Mouse (Mus musculus): ENCODE measurements around the gene Unc5c. TPM values are rescaled to one million over a fixed set of nuclear protein-coding genes. Genes with fewer than 3 reads are reported as not detected.

Unc5c gene
- total RNA-seq, 2 experiments from 2014 or later = 52.2 to 56.9 TPM

DNA sequence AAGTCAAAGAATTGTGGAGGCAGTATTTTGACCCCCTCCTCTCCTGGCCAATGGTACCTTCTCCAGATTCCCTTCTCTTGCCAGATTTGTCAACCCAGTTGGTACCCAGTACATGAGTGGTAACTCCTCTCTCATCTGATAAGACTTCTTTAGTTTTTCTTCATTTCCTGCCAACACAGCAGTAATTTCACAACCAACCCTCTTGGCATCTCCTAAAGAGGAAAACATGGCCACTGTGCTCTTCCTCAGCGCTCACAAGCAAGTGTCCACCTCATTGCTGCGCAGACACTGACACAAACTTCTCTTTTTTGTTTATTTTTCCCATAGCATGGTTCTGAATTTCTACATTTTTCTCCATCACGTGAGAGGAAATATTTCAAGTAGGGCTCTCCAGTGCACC lies 38.3 kb downstream of the Unc5c start:
- intact Hi-C loops (cut with DNase I) = no loop called here
- no peak for DNase-seq

DNA sequence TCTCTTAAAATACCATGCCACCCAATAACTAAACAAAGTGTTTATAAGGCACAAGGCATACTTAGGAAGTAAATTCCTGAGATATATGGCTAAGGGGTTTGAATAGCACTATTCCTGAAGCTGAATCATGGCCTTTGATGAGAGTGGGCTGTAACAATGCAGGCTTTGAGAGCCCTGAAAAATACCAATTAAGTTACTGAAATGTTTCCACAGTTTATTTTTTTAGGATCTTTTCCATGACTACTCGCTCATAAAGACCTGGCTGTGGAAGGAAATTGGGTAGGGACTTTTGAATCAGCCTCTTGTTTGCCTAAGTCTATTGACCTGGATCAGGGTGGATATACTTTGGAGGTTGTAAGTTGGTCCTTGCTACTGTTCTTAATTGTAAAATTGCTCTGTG lies 44.8 kb downstream of the Unc5c start:
- DNase-seq = no peak
- intact Hi-C loops (cut with DNase I) = no loop called here

DNA sequence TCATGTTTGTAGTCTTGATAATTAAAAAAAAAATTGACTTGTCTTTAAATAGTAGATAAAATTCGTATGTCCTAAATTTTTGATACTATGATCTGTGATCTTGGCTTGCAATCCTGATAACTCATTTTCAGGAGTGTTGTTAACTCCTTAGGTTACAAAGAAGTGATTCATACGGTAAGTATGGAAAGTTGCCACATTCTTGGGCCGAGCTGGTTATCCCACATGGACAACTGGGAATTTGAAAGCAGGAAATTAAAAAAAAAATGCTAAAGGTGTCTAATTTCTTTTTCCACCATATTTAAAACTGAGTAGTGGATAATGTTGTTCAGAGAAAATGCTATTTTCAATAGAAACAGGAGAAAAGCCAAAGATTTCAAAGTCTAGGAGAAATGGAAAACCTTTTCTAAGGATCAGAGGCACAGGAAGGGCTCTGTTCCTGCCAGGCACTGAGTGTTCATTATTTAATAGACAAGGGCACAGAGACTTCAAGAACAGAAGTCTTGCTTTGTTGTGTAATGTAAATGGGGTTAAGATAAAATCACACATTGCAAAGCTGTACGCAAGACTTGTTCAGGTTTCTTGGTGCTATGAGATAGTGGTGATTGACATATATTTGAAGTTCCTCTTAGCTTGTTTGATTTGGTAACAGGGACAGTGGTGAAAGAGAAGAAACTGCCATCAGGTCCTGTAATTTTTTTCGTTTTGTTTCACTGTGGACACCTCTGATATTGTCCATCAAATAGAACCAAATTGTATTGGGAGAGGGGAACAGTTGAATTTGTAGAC lies 46.4 kb downstream of the Unc5c start:
- no peak for DNase-seq
- intact Hi-C loops (cut with DNase I) = no loop called here

DNA sequence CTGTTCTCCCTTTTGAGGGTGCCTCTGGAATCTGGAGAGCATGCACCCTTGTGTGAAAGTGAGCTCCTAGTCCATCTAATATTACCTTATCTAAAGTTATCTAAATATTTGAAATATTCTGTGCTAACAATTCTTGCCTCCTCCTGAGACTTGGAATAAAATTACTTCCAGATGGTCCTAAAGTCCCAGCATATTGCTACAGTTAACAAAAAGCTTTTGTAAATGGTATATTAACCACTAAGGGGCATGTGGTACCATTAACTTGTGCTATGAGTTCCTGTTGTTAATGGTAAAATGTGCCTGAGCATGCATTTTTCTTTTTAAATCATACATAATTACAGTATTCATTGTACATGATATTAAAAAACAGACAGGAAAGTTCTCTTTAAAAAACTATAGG lies 63.7 kb downstream of the Unc5c start:
- intact Hi-C loops (cut with DNase I) = no loop called here
- DNase-seq = no peak

DNA sequence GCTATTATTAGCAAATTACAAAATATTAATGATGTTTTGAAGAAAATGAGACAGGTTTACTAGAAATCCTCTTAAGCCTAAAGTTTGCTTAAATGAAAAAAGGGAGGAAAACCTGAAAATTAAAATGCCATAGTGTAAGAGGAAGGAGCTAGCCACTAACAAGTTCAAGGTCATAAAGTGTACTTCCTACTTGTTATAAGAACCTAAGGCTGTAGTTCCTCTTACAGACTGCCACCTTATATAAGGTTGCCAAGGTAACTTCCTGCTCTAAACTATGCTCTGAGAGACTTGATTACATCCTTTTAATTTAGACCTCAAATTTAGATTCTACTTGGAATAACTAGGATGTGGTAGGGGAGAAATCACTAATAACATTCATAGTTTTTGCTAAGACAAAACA lies 64.6 kb downstream of the Unc5c start:
- no peak for DNase-seq
- intact Hi-C loops (cut with DNase I) = no loop called here

DNA sequence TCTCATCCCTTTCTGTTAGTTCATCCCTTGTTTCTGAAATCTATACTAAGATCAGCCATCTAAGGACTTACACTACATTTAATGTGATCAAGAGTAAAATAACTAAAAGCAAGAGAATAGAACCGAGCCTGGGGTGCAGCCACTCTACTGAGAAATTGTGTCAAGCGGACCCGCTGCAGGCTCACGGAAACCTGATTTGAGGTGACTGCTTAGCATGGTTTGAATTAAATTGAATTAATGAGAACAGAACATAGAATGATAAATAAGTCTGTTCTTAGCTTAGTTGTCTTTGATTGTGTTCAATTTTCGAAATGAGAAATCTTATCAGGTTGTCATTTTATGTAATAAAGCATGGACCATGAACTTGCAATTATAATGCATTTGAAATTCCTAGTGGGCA lies 68.8 kb downstream of the Unc5c start:
- intact Hi-C loops (cut with DNase I) = no loop called here
- no peak for DNase-seq

DNA sequence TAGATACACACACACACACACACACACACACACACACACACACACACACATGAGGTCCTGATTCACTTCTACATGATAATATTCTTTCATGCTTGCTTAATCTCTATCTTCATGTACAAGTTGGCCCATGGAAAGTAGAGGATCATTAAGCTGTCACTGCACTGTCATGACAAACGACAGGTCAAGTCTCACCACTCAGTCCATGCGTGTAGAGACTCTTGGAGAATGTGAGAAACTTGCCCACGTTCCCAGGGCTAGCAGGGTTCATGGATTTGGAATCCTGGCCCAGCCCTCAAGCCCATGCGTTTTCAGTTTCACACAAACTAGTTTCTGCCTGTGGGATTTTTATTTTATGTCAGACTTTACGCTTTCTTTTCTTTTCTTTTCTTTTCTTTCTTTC lies 71.8 kb downstream of the Unc5c start:
- DNase-seq = no peak
- intact Hi-C loops (cut with DNase I) = no loop called here

DNA sequence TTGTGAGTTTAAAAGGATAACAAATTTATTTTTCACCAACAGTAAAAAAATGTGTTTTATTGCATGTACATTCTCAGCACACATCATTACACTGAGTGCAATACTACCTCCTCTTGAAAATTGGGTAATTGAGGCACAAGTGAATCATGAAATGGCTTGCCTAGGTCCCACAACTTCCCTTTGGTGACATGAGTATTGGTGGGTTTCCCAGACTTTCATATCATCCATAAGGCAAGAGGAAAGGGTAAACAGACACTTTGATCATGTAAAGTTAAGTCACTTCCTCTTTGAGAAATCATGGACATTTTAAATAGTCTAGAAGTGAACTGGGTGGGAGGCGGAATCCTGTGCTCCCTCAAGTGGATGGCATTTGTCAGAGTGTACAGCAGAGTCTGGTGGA lies 73.1 kb downstream of the Unc5c start:
- DNase-seq = no peak
- intact Hi-C loops (cut with DNase I) = no loop called here

DNA sequence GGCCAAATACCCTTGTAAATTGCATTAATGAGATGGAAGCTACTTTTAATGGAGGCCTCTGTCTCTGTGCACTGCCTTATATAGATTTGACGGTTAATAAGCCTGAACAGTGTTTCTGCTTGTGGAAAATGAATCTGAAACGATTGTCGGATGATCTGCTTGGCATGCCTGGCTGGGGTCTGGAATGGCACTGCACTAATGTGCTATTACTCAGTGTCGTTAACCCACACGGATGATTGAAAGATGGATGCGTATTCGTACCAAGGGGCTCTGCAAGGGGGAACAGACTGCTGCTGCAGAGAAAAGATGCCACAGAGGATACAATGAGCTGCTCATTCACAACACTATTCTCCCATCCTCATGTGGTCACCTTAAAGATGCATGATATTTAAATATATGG lies 75.7 kb downstream of the Unc5c start:
- DNase-seq = no peak
- intact Hi-C loops (cut with DNase I) = no loop called here

DNA sequence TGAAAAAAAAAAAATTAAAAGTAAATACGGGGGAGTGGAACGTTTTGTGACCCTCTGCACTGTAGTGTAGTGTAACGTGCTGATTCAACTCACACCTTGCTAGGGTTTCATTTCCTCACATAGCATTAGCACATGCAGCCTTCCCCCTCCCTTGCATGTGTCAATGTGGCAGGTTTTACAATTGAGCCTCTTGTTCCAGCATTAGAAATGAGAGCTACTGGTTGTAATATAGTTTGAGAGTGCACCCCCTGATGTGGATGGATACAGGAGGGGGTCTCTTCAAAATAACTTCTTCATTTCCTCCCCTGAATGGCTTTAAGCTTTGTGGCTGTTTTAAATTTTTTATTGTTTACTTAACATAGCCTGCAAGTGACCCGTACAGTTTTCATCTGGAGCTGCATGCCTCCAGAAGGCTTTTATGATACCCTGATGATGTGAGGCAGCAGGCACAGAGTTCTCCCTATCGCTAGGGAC lies 82.4 kb downstream of the Unc5c start:
- intact Hi-C loops (cut with DNase I) = no loop called here
- no peak for DNase-seq

DNA sequence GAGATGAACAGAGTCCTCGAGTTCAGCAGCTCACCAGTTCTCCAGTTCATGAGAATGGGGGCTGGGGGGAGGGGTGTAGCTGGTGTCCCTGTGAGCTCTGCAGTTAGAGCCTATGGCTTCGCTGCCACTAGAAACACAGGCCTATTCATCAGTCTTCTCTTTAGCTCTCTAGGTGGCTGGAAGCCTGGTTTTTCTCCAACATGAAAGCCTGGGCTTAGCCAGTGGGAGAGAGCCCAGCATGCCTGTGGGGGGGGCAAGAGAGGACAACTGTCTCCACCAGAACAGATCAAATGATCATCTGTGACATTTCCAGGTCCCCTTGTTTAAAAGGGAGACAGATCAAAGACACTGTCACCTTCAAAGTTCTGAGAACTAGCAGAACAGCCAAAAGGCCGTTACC lies 84.6 kb downstream of the Unc5c start:
- DNase-seq = peak; percentile 17
- intact Hi-C loops (cut with DNase I) = no loop called here

DNA sequence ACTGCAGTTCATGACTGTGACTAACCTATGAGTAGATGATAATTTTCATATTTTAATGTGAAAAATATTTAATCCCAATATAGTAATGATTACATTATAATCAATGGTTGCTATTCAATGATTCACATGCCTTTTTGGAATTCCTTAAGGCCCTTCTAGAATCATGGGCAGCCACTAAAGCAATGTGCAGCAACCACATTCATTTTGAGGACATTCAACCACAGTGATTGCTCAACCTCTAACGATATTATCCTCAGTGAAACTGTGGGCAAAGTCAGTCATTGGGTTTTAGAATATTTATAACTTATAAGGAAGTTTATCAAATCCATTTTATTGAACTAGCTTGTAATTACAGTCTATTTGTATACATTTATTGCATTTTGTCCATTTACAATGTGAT lies 87.9 kb downstream of the Unc5c start:
- DNase-seq = no peak
- intact Hi-C loops (cut with DNase I) = no loop called here

DNA sequence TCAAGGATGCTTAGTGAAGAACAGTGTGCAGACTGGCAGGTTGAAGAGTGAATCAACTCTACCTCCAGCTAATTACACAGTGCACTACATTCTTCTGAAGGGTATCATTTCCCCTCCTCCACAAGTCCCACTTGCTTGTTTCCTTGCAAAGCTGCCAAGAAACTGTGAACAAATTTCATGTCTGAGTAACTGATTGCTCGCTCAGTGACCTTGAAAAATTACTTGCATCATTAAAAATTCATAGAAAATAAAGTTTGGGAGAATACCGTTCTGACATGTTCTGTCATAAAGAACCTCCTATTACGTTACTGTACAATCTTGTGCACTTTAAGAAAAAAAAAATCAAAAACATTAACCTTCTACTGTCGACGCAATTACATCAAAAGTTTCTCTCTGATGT lies 92.1 kb downstream of the Unc5c start:
- no peak for DNase-seq
- intact Hi-C loops (cut with DNase I) = no loop called here

DNA sequence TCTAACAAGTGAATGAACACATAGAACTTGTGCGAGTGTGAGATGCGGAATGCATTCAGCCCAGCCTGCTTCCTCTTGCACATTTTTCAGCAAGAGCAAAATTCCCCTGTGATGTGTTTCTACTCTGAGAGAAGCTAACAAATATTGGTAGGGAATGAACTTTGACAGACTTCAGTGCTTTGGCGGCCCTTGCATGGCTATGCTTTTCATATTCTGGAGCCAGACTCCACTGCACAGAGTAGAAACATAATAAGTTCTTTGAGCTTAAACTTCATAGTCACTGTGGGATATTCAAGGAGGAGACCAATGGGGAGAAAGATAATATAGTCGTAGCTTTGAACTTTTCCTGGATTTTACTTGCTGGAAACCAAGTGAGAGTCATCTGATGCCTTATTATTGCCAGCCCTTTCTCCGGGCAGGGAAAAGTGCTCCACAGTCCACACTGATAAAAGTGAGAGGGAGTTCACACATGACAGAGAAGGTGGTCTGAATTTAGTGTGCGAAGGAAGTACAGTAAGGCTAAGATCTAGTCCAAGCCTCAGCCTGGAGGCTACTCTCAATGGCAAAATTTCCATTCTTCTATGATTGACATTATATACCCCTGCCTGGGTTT lies 110.2 kb downstream of the Unc5c start:
- DNase-seq = no peak
- intact Hi-C loops (cut with DNase I) = no loop called here

DNA sequence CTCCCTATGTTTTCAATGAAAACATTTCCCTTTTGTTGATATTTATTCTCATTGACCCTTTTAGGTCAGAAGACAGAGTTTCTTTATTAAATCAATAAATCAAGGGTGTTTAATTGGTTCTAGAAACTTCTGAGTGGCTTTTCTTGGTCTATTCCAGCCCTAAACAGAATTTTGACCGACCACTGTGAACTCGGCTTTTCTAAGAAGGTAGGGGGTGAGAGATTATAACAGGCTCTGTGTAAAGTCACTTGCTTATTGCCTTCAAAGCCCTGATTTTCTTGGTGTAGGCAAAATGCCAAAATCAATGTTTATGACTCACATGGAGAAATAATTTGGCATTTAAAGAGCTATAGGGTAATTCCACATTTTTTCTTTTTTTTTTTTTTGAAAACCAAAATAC lies 112.4 kb downstream of the Unc5c start:
- no peak for DNase-seq
- intact Hi-C loops (cut with DNase I) = no loop called here

DNA sequence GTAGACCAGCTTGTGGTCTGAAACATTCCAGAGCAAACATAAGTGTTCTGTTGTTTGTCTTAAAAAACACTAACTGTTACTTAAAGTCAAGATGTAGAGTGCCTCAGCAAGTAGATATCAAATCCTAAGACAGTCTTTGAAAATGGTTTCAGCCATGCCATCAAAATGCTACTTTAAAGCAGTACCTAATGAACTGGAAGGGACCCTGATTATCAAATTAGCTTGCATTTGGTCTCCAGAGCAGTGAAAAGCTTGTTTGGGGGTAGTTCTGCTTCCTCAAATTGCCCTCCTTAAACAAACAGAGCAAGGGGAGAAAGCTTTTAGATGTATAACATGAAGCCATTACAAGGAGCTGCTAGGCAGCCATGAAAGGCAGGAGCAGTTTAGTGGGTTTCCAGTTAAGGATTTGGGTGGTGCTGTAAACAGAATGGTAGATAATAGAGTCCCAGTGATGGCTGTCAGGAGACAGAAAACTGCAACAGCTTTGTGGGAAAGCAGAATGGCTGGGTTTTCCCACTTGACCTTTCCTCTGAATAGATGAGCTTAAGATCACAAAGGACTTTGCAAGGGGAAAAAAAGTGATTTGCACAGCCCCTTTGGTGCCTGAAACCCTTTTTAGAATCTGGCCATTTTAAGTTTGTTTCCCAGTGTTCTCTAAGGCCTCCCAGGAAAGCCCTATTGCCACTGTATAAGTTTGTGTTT lies 116.3 kb downstream of the Unc5c start:
- intact Hi-C loops (cut with DNase I) = no loop called here
- no peak for DNase-seq

DNA sequence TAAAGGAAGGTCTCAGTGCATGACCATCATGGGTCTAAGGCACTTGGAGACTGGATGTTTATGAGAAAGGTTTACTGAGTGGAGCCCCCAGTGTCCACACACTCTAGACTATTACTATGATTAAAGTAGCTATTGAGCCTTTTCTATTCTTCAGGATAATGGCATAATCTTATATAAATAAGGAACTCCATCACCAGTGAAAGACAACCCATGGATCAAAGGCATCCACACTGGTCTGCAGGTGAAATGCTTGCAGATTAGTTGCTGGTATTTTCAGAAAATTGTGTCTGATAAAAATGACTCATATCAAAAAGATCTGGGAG lies 116.8 kb downstream of the Unc5c start:
- no peak for DNase-seq
- intact Hi-C loops (cut with DNase I) = no loop called here

DNA sequence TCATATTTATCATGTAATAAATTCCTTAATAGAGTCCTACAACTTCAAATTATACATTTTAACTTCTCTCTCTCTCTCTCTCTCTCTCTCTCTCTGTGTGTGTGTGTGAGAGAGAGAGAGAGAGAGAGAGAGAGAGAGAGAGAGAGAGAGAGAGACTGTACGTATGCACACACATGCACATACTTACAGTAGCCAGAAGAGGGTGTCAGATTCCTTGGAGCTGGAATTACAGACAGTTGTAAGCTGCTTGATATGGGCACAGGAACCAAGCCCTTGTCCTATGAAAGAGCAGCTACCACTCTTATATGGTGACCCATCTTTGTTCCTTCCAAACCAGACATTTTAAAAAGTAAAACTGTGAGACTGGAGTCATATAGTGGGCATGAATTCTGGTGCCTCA lies 118.2 kb downstream of the Unc5c start:
- DNase-seq = no peak
- intact Hi-C loops (cut with DNase I) = no loop called here

DNA sequence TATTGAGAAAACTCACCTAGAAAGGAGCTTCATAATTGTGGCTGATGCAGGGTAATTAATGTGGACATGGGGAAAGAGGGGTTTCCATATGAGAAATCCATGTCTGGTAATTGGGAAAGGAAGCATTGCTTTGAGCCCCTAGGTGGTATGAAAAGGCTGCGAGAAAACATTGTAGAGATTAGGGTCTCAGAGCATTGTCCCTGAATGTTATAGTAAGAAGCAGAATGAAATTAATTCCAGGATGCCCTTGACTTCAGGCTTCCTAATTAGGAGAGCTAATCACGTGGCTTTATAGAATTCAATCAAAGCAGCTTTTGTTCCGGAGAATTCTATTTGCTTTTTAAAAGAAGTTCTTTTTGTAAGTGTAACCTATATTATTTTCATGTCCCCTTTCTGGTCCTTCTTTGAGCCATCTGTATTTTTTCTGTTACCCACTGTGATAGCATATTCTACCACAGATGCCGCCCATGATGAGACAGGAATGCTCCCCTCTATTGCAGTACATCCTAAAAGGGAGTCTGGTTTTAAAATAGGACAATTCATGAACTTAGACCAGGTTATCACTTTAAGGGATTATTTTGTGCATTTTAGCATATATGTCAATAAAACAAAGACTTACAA lies 124.5 kb downstream of the Unc5c start:
- intact Hi-C loops (cut with DNase I) = no loop called here
- no peak for DNase-seq

DNA sequence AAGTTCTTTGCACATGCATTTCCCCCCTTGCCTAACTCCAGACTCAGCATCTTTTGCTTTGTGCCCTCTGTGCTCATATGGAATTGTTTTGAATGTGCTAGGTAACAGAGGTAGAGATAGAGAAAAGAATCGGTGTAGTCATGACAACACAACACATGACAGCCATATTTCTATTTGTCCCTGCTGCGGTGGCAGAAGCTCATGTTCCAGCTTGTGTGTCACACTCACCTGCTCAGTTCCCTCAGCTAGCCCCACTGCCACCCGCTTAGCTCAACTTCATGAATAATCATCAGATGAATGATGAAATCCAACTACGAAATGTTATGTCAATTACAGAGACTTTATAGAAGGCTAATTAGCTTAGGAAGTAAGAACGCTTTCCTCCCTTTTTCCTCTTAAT lies 128.2 kb downstream of the Unc5c start:
- DNase-seq = no peak
- intact Hi-C loops (cut with DNase I) = no loop called here

DNA sequence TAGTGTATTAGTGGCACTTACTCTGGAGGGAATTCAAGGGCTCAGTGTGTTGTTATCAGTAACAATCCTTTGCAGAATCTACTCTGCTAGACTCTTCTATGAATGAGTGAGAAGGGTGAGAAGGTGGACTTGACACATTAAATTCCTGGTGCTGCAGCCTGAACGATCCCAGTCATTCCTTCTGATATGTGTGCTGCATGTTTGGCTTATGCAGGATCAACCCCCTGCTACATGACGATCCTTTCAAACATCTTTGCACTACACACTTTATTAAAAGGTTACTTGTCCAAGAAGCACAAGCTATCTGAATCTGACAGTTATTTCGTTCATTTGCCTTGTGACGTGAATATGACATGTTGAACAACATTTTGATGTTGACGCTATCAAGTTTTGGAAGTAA lies 129.1 kb downstream of the Unc5c start:
- DNase-seq = no peak
- intact Hi-C loops (cut with DNase I) = no loop called here

DNA sequence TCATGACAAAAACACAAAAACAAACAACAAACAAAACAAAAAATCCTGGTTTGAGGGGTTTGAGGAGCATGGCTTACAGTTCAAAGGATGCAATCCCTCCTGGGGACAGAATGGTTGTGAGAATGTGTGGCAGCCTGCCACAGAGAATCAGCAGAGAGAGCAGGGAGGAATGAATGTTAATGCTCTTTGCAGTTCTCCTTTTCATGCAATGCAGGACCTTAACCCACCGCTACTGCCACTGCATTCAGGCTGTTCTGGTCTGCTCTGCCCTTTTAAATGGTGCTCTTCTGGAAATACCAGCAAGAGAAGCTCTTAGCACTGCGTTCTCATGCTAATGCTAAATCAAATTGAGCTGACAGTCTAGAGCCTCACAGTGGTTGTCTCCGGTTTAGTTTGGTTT lies 130.1 kb downstream of the Unc5c start:
- DNase-seq = peak; percentile 33
- intact Hi-C loops (cut with DNase I) = no loop called here

Data from left cerebral cortex, postnatal 4 days (tissue).